Mouse (Mus musculus) ES-E14 (cell line): Measurements from ENCODE around the gene Hnrnpc.

ENCODE experiments used
- CHD2 ChIP-seq: IDR thresholded peaks from 2 replicates; pipeline ENCODE4 v1.6.1; 2014; ENCODE audit warnings: mild to moderate bottlenecking, low read depth, low read length, inconsistent platforms
- HCFC1 ChIP-seq: IDR thresholded peaks from 2 replicates; pipeline ENCODE4 v1.6.1; 2012; ENCODE audit warnings: low read length, inconsistent platforms, borderline replicate concordance; ENCODE audit not compliant: insufficient read depth
- MAFK ChIP-seq: IDR thresholded peaks from 2 replicates; pipeline ENCODE4 v1.6.1; 2014; ENCODE audit warnings: mild to moderate bottlenecking, low read depth, low read length, inconsistent platforms; ENCODE audit not compliant: insufficient read depth

DNA sequence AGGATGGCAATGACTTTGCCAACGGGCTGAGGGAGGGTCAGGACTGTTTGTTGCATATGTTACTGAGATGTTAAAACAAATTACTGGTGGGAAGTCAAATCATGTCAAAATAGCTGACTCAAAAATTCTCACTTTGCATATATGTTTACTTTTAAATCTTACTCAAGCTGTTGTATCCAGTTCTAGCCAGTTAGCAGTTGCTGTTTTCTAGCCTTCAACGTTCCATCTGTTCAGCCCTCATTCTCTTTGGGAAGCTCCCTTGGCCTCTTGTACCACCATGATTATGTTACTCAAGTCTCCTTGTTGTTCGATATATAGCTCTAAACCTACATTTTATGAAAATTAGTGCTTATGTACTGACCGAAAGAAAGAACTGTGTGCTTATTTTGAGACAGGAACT is 77.5 kb downstream of the Hnrnpc start:
- TF ChIP-seq MAFK, result no peak
- no peak for TF ChIP-seq CHD2
- no peak for TF ChIP-seq HCFC1
